Mouse (Mus musculus): Measurements from ENCODE around the gene Slc39a13.

DNA sequence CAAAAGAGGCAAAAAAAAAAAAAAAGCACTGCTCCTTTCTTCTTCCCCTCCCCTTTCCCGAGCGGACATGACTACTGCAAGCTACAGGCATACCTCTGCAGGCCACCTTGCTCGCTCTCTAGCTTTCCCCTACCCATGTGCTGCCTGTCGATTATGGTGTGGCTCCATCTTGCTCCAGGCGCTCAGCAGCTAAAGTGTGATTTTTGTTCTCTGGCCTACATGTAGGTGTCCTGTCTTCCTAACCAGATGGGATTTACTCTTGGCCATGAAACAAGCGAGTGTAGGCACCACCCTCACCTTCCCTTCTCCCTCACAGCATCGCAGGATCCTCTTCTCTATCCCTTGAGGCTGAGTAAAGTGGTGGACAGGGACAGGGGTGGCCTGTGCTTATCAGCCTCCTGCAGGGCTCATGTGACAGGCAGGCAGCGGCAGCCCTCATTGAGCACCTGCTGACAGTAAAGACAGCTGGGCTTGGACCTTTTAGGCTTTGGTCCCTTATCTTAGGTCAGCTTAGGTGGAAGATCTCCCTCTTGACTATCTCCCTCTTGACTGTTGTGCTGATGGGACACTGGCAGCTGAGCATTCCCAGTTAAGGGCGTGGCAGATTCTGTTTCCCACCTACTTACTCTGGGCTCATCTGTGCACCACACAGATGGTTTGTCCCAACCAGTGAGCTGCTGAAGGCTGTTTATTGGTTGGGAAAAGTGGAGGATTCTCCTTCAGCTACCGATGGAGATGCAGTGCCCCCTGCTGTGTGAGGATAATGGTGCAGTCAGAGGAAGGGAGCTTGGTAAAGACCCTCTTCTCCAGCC, 9.5 kb downstream of the Slc39a13 start:
- TF ChIP-seq CTCF (IDR thresholded peaks at IDR 0.05; ENCODE audit: low read depth) = peak; percentile 79
- TF ChIP-seq EP300 (IDR thresholded peaks at IDR 0.05; ENCODE audit: low read depth) = peak; percentile 79
